ENCODE assay signal across 27 mouse cellular contexts in genomic region chr8:30127766-30128165, GRCm38 (mm10).
"Had no signal": no experiment of that assay in that cellular context is flagged by ENCODE, and none has a peak within 500 bp of the region (broad histone marks: within the 10 kb centered on the region; RNA-seq: fewer than 3 reads in every experiment).

No protein-coding gene starts in this region.

- H3K36me3 ChIP-seq: heart, embryonic 13.5 days; heart, embryonic 15.5 days; hindbrain, embryonic 13.5 days; hindbrain, embryonic 15.5 days; kidney, embryonic 15.5 days; limb, embryonic 13.5 days; liver, embryonic 13.5 days; liver, embryonic 15.5 days had no signal

- ATAC-seq: hindbrain, postnatal 0 days; intestine, embryonic 16.5 days had no signal

- DNase-seq: gastrocnemius, postnatal 14 days; gastrocnemius, postnatal 36 days; heart, adult 11 months; heart, adult 2 months; heart, postnatal 14 days; heart, postnatal 36 days; kidney, adult 11 months; kidney, adult 2 months; kidney, adult 9 months; kidney, postnatal 14 days; kidney, postnatal 36 days; liver; liver, embryonic 13.5 days had no signal

- H3K27ac ChIP-seq: heart, adult 2 months; heart, embryonic 13.5 days; heart, embryonic 15.5 days; hindbrain, embryonic 13.5 days; hindbrain, embryonic 15.5 days; hindbrain, postnatal 0 days; kidney, embryonic 15.5 days; kidney, postnatal 0 days; layer of hippocampus, adult 2 months; left cerebral cortex, adult 2 months; limb, embryonic 13.5 days; liver, embryonic 13.5 days; liver, embryonic 15.5 days had no signal

- H3K9me3 ChIP-seq: heart, embryonic 13.5 days; heart, embryonic 15.5 days; hindbrain, embryonic 13.5 days; hindbrain, embryonic 15.5 days; kidney, embryonic 15.5 days; limb, embryonic 13.5 days; liver, embryonic 13.5 days; liver, embryonic 15.5 days had no signal

- H3K4me2 ChIP-seq: heart, embryonic 11.5 days; heart, embryonic 13.5 days; heart, embryonic 15.5 days; hindbrain, embryonic 13.5 days; hindbrain, embryonic 15.5 days; kidney, embryonic 15.5 days; limb, embryonic 13.5 days; liver, embryonic 11.5 days; liver, embryonic 13.5 days; liver, embryonic 15.5 days had no signal

- H3K27me3 ChIP-seq: heart, embryonic 13.5 days; heart, embryonic 15.5 days; hindbrain, embryonic 13.5 days; hindbrain, embryonic 15.5 days; kidney, embryonic 15.5 days; limb, embryonic 13.5 days; liver, embryonic 13.5 days; liver, embryonic 15.5 days had no signal

- H3K4me1 ChIP-seq: heart, embryonic 13.5 days; heart, embryonic 15.5 days; hindbrain, embryonic 13.5 days; hindbrain, embryonic 15.5 days; kidney, embryonic 15.5 days; limb, embryonic 13.5 days; liver, embryonic 13.5 days; liver, embryonic 15.5 days had no signal

- H3K4me3 ChIP-seq: heart, adult 2 months; heart, embryonic 13.5 days; heart, embryonic 15.5 days; hindbrain, embryonic 13.5 days; hindbrain, embryonic 15.5 days; kidney, embryonic 15.5 days; layer of hippocampus, adult 2 months; left cerebral cortex, adult 2 months; limb, embryonic 13.5 days; liver, embryonic 13.5 days; liver, embryonic 15.5 days had no signal

- H3K9ac ChIP-seq: heart, embryonic 13.5 days; heart, embryonic 15.5 days; hindbrain, embryonic 13.5 days; hindbrain, embryonic 15.5 days; kidney, embryonic 15.5 days; limb, embryonic 13.5 days; liver, embryonic 13.5 days; liver, embryonic 15.5 days had no signal
